Mouse (Mus musculus): ENCODE results near the gene Rcn3. TPM values are rescaled to one million over a fixed set of nuclear protein-coding genes. Genes with fewer than 3 reads are reported as not detected.
A peak's percentile ranks its signal among the peaks of the same experiment; 100 is the strongest.

The Rcn3 gene
- polyA plus RNA-seq, 1 experiment from 2014 or later: 326 TPM

- H3K36me3 ChIP-seq (ENCODE audit: control insufficient read depth, insufficient read depth, low read length): peaks cover 15% of the 10 kb centered on the region
- no peak overlapping the region for H3K27ac ChIP-seq (ENCODE audit: low read length)
- no peak overlapping the region for H3K4me3 ChIP-seq (ENCODE audit: low read length)
- H3K9ac ChIP-seq (ENCODE audit: low read length): no peak overlapping the region
- no peaks in the 10 kb centered on the region for H3K4me1 ChIP-seq (replicated peaks; ENCODE audit: control insufficient read depth, insufficient read depth, low read length)
- no peaks in the 10 kb centered on the region for H3K9me3 ChIP-seq (ENCODE audit: control insufficient read depth, low read length)
- ATAC-seq (ENCODE audit: low read depth): no peak
- H3K27me3 ChIP-seq (ENCODE audit: control insufficient read depth, insufficient read depth, low read depth, low read length): no peaks in the 10 kb centered on the region
- H3K4me2 ChIP-seq (ENCODE audit: low read depth, low read length): no peak overlapping the region
- WGBS: 83% methylated on average over 2 of the region's 2 CpGs
These were observed 19.8 kb downstream of the Rcn3 start for GRCm38 (mm10) chr7:45072230-45072629.

DNA sequence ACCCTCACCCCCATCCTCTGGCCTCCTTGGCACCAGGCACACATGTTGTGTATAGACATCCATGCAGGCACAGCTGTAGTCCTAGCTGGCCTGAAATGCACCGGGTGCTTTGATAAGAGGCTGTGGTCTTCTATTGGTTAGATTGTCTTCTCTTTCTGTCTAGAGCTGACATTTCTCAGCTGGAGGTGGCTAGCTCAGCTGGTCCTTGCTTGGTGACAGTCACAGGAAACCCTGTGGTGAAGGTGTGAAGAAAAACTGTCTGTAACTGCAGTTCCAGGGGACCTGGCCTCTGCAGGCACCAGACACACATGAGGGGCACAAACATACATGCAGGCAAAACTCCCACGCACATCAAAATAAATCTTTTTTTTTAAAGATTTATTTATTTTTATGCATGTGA lies 22.4 kb downstream of the Rcn3 start:
- Histone ChIP-seq H3K9ac (ENCODE audit: low read length) (no peak overlapping the region), H3K4me1 (replicated peaks; ENCODE audit: control insufficient read depth, insufficient read depth, low read length) (no peaks in the 10 kb centered on the region), H3K27me3 (ENCODE audit: control insufficient read depth, insufficient read depth, low read depth, low read length) (no peaks in the 10 kb centered on the region), H3K4me2 (ENCODE audit: low read depth, low read length) (no peak overlapping the region), H3K9me3 (ENCODE audit: control insufficient read depth, low read length) (no peaks in the 10 kb centered on the region), H3K4me3 (ENCODE audit: low read length) (no peak overlapping the region), H3K27ac (ENCODE audit: low read length) (no peak overlapping the region), H3K36me3 (ENCODE audit: control insufficient read depth, insufficient read depth, low read length) (peaks cover 2% of the 10 kb centered on the region; the same call in 1 of the 2 replicates)
- WGBS: 66% methylated on average over 2 of the region's 2 CpGs
- ATAC-seq (ENCODE audit: low read depth): no peak

- H3K4me2 ChIP-seq (ENCODE audit: low read depth, low read length): no peak overlapping the region
- H3K4me3 ChIP-seq (ENCODE audit: low read length): no peak overlapping the region
- no peaks in the 10 kb centered on the region for H3K27me3 ChIP-seq (ENCODE audit: control insufficient read depth, insufficient read depth, low read depth, low read length)
- peak; percentile 21; the same call in 1 of the 2 replicates for ATAC-seq (ENCODE audit: low read depth)
- H3K9ac ChIP-seq (ENCODE audit: low read length): no peak overlapping the region
- peaks cover 6% of the 10 kb centered on the region for H3K4me1 ChIP-seq (replicated peaks; ENCODE audit: control insufficient read depth, insufficient read depth, low read length)
- H3K9me3 ChIP-seq (ENCODE audit: control insufficient read depth, low read length): no peaks in the 10 kb centered on the region
- no peak overlapping the region for H3K27ac ChIP-seq (ENCODE audit: low read length)
- H3K36me3 ChIP-seq (ENCODE audit: control insufficient read depth, insufficient read depth, low read length): no peaks in the 10 kb centered on the region
- 19% methylated on average over 5 of the region's 5 CpGs for WGBS
These were observed 24.1 kb downstream of the Rcn3 start for GRCm38 (mm10) chr7:45068000-45068318.

- no peaks in the 10 kb centered on the region for H3K27me3 ChIP-seq (ENCODE audit: control insufficient read depth, insufficient read depth, low read depth, low read length)
- no peak overlapping the region for H3K9ac ChIP-seq (ENCODE audit: low read length)
- no peak overlapping the region for H3K4me3 ChIP-seq (ENCODE audit: low read length)
- H3K36me3 ChIP-seq (ENCODE audit: control insufficient read depth, insufficient read depth, low read length): no peaks in the 10 kb centered on the region
- WGBS: 82% methylated on average over 4 of the region's 4 CpGs
- peaks cover 6% of the 10 kb centered on the region for H3K4me1 ChIP-seq (replicated peaks; ENCODE audit: control insufficient read depth, insufficient read depth, low read length)
- no peak overlapping the region for H3K27ac ChIP-seq (ENCODE audit: low read length)
- H3K4me2 ChIP-seq (ENCODE audit: low read depth, low read length): no peak overlapping the region
- no peaks in the 10 kb centered on the region for H3K9me3 ChIP-seq (ENCODE audit: control insufficient read depth, low read length)
- 0 out of 2 replicates have a peak, but pooled peaks have one; percentile 3 for ATAC-seq (ENCODE audit: low read depth)
These were observed 24.6 kb downstream of the Rcn3 start for GRCm38 (mm10) chr7:45067190-45067999.

DNA sequence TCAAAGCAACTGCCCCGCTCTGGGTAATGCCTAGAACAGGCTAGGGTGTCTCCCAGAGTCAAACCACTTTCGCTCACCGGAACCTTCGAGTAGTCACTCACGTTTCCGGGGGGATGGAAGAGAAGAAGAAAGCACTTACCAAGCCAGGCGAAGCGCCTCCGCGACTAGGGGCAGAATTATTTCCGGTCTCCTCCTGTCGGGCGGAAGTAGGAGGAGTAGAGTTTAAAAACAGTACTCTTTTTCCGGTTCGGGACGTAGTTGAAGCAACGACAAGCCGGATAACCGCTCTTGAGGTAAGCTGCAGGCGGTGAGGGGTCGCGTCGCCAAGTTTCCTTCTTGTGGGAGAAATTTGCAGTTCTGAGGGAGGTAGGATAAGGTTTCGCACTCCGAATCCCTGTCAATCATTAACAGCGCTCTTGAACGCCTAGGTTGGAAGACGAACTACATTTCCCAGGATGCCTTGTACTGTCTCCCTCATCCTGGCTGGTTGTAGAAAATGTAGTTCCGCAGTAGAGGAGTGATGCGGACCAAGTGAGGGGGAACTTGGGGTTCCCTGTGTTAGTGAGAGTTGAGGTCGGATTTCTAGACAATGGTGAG lies 29.7 kb downstream of the Rcn3 start, which contains the start of the genes Nosip and Prrg2:
TSS of gene Nosip (plus strand) at position 191 of the 597 bp plus-strand sequence.
TSS of gene Prrg2 (minus strand) at position 439 of the 597 bp plus-strand sequence.
- Histone ChIP-seq H3K27ac (ENCODE audit: low read length) (peak within 1 kb of the TSS; percentile 95), H3K27me3 (ENCODE audit: control insufficient read depth, insufficient read depth, low read depth, low read length) (no peaks in the 10 kb centered on the region), H3K4me3 (ENCODE audit: low read length) (peak within 1 kb of the TSS; percentile 78), H3K36me3 (ENCODE audit: control insufficient read depth, insufficient read depth, low read length) (no peaks in the 10 kb centered on the region), H3K4me2 (ENCODE audit: low read depth, low read length) (peak within 1 kb of the TSS; percentile 66), H3K9ac (ENCODE audit: low read length) (peak within 1 kb of the TSS; percentile 77), H3K4me1 (replicated peaks; ENCODE audit: control insufficient read depth, insufficient read depth, low read length) (peaks cover 12% of the 10 kb centered on the region), H3K9me3 (ENCODE audit: control insufficient read depth, low read length) (no peaks in the 10 kb centered on the region)
- WGBS: under 1% methylated on average over 31 of the region's 31 CpGs
- peak; percentile 92 for ATAC-seq (ENCODE audit: low read depth)

- ATAC-seq (ENCODE audit: low read depth): peak; percentile 31
- Histone ChIP-seq H3K4me1 (replicated peaks; ENCODE audit: control insufficient read depth, insufficient read depth, low read length) (peaks cover 12% of the 10 kb centered on the region), H3K27ac (ENCODE audit: low read length) (peak overlapping the region; percentile 95), H3K36me3 (ENCODE audit: control insufficient read depth, insufficient read depth, low read length) (no peaks in the 10 kb centered on the region), H3K9ac (ENCODE audit: low read length) (peak overlapping the region; percentile 67), H3K4me2 (ENCODE audit: low read depth, low read length) (peak overlapping the region; percentile 66), H3K4me3 (ENCODE audit: low read length) (peak overlapping the region; percentile 78), H3K9me3 (ENCODE audit: control insufficient read depth, low read length) (no peaks in the 10 kb centered on the region), H3K27me3 (ENCODE audit: control insufficient read depth, insufficient read depth, low read depth, low read length) (no peaks in the 10 kb centered on the region)
- WGBS: 14% methylated on average over 11 of the region's 11 CpGs
These were observed 30.4 kb downstream of the Rcn3 start for GRCm38 (mm10) chr7:45061532-45062075.

DNA sequence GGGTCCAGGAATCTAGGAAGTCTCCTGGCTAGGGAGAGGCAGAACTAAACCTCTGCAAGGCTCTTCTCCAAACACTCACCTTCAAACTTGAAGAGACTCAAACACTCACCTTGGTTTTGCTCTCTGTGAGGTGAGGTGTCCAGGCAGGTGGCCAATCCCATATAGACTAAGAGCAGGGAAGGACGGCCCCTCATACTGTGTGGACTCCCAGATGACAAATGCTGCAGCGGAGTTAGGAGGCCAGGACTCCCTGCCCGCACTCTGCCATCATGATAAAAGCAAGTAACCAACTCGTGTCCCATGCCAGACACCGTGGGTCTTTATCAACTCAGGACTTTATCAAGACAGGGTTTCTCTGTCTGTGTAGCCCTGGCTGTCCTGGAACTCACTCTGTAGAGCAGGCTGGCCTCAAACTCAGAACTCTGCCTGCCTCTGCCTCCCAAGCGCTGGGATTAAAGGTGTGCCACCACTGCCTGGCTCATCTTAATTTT lies 31.3 kb downstream of the Rcn3 start:
- Histone ChIP-seq H3K27me3 (ENCODE audit: control insufficient read depth, insufficient read depth, low read depth, low read length) (no peaks in the 10 kb centered on the region), H3K9me3 (ENCODE audit: control insufficient read depth, low read length) (no peaks in the 10 kb centered on the region), H3K9ac (ENCODE audit: low read length) (no peak overlapping the region), H3K4me2 (ENCODE audit: low read depth, low read length) (no peak overlapping the region), H3K27ac (ENCODE audit: low read length) (no peak overlapping the region), H3K4me3 (ENCODE audit: low read length) (no peak overlapping the region; the same call in 1 of the 2 replicates), H3K36me3 (ENCODE audit: control insufficient read depth, insufficient read depth, low read length) (no peaks in the 10 kb centered on the region), H3K4me1 (replicated peaks; ENCODE audit: control insufficient read depth, insufficient read depth, low read length) (peaks cover 12% of the 10 kb centered on the region)
- no peak for ATAC-seq (ENCODE audit: low read depth)
- WGBS: 81% methylated on average over 6 of the region's 6 CpGs

- Histone ChIP-seq H3K9me3 (ENCODE audit: control insufficient read depth, low read length) (no peaks in the 10 kb centered on the region), H3K27ac (ENCODE audit: low read length) (no peak overlapping the region), H3K9ac (ENCODE audit: low read length) (no peak overlapping the region), H3K4me3 (ENCODE audit: low read length) (no peak overlapping the region), H3K4me2 (ENCODE audit: low read depth, low read length) (no peak overlapping the region), H3K27me3 (ENCODE audit: control insufficient read depth, insufficient read depth, low read depth, low read length) (no peaks in the 10 kb centered on the region), H3K36me3 (ENCODE audit: control insufficient read depth, insufficient read depth, low read length) (no peaks in the 10 kb centered on the region), H3K4me1 (replicated peaks; ENCODE audit: control insufficient read depth, insufficient read depth, low read length) (peaks cover 13% of the 10 kb centered on the region)
- WGBS: 70% methylated on average over 10 of the region's 10 CpGs
- ATAC-seq (ENCODE audit: low read depth): no peak
These were observed 33.1 kb downstream of the Rcn3 start for GRCm38 (mm10) chr7:45058607-45059571.
